Mouse (Mus musculus) mature B cell (primary cell): ENCODE data around the gene Cryzl2.

Source experiments
- in situ Hi-C: fragments of 300-500 bp; cut with MboI; formaldehyde crosslinking; loops from 2 replicates; pipeline ENCODE4 v1.14.3; 2019

Cryzl2 gene

GRCm38 (mm10) chr1:157443026-157443722, 15.2 kb upstream of the Cryzl2 start:
- in situ Hi-C loops = loop anchor here (25.0 kb wide), 1 partner anchor 706 kb away; no protein-coding TSS in a partner anchor

GRCm38 (mm10) chr1:157443723-157444561, 14.4 kb upstream of the Cryzl2 start:
- in situ Hi-C loops = loop anchor here (25.0 kb wide), 1 partner anchor 707 kb away; no protein-coding TSS in a partner anchor

- in situ Hi-C loops = loop anchor here (25.0 kb wide), 1 partner anchor 707 kb away; no protein-coding TSS in a partner anchor
Observed at GRCm38 (mm10) chr1:157444632-157445300, 13.6 kb upstream of the Cryzl2 start.

GRCm38 (mm10) chr1:157445398-157445910, 12.9 kb upstream of the Cryzl2 start:
- in situ Hi-C loops = loop anchor here (25.0 kb wide), 1 partner anchor 708 kb away; no protein-coding TSS in a partner anchor

GRCm38 (mm10) chr1:157446325-157446724, 12.1 kb upstream of the Cryzl2 start:
- in situ Hi-C loops = loop anchor here (25.0 kb wide), 1 partner anchor 709 kb away; no protein-coding TSS in a partner anchor

GRCm38 (mm10) chr1:157447142-157447541, 11.2 kb upstream of the Cryzl2 start:
- in situ Hi-C loops = loop anchor here (25.0 kb wide), 1 partner anchor 710 kb away; no protein-coding TSS in a partner anchor

GRCm38 (mm10) chr1:157448164-157448804, 10.1 kb upstream of the Cryzl2 start:
- in situ Hi-C loops = loop anchor here (25.0 kb wide), 1 partner anchor 711 kb away; no protein-coding TSS in a partner anchor

GRCm38 (mm10) chr1:157448805-157449188, 9.6 kb upstream of the Cryzl2 start:
- in situ Hi-C loops = loop anchor here (25.0 kb wide), 1 partner anchor 711 kb away; no protein-coding TSS in a partner anchor

- in situ Hi-C loops = loop anchor here (25.0 kb wide), 1 partner anchor 712 kb away; no protein-coding TSS in a partner anchor
Observed at GRCm38 (mm10) chr1:157449532-157449931, 8.8 kb upstream of the Cryzl2 start.

- in situ Hi-C loops = loop anchor here (25.0 kb wide), 1 partner anchor 713 kb away; no protein-coding TSS in a partner anchor
Observed at GRCm38 (mm10) chr1:157449981-157450636, 8.3 kb upstream of the Cryzl2 start.

- in situ Hi-C loops = no loop called here
Observed at GRCm38 (mm10) chr1:157452284-157452683, 6.1 kb upstream of the Cryzl2 start.

GRCm38 (mm10) chr1:157452759-157453549, 5.4 kb upstream of the Cryzl2 start:
- in situ Hi-C loops = no loop called here

- in situ Hi-C loops = no loop called here
Observed at GRCm38 (mm10) chr1:157454876-157455275, 3.5 kb upstream of the Cryzl2 start.

- in situ Hi-C loops = no loop called here
Observed at GRCm38 (mm10) chr1:157457789-157458188, 588 bp upstream of the Cryzl2 start.

- in situ Hi-C loops = no loop called here
Observed at GRCm38 (mm10) chr1:157459904-157460303, 1.5 kb downstream of the Cryzl2 start.

- in situ Hi-C loops = no loop called here
Observed at GRCm38 (mm10) chr1:157461276-157461675, 2.9 kb downstream of the Cryzl2 start.

- in situ Hi-C loops = no loop called here
Observed at GRCm38 (mm10) chr1:157462336-157462735, 4.0 kb downstream of the Cryzl2 start.

GRCm38 (mm10) chr1:157465194-157465593, 6.8 kb downstream of the Cryzl2 start:
- in situ Hi-C loops = no loop called here

GRCm38 (mm10) chr1:157467866-157468265, 9.5 kb downstream of the Cryzl2 start:
- in situ Hi-C loops = no loop called here
